Comparison of ENCODE assay signal across 9 mouse cellular contexts in genomic region chr2:27280920-27281611, GRCm38 (mm10). TPM values are rescaled to one million over a fixed set of nuclear protein-coding genes. Genes with fewer than 3 reads are reported as not detected.
DNase-seq lines count a peak whose midpoint lies in the region; ATAC-seq and TF ChIP-seq lines count a peak whose summit lies in the region.
"Had no signal": no experiment of that assay in that cellular context is flagged by ENCODE, and none has a peak within 500 bp of the region (broad histone marks: within the 10 kb centered on the region; RNA-seq: fewer than 3 reads in every experiment).

No protein-coding gene starts in this region.

- H3K4me3 ChIP-seq in heart, embryonic 11.5 days (ENCODE audit: low read depth, low read length): no peak overlapping the region
- no peak overlapping the region for H3K4me3 ChIP-seq in midbrain, postnatal 0 days (ENCODE audit: low read depth, low read length)

- no peak overlapping the region for H3K27ac ChIP-seq in heart, embryonic 11.5 days (ENCODE audit: low read depth, low read length)
- H3K27ac ChIP-seq in midbrain, postnatal 0 days (ENCODE audit: low read depth, low read length): no peak overlapping the region

- no peaks in the 10 kb centered on the region for H3K9me3 ChIP-seq in heart, embryonic 11.5 days (replicated peaks; ENCODE audit: control insufficient read depth, low read length)
- H3K9me3 ChIP-seq in midbrain, postnatal 0 days (ENCODE audit: low read length): no peaks in the 10 kb centered on the region

- peak; percentile 91 for TF ChIP-seq CTCF in midbrain, postnatal 0 days (IDR thresholded peaks at IDR 0.05)

- no peak overlapping the region for H3K4me2 ChIP-seq in heart, embryonic 11.5 days
- no peak overlapping the region for H3K4me2 ChIP-seq in midbrain, postnatal 0 days (ENCODE audit: low read depth, low read length, poor library complexity, severe bottlenecking)

- no peaks in the 10 kb centered on the region; the same call in 1 of the 2 replicates for H3K4me1 ChIP-seq in heart, embryonic 11.5 days (ENCODE audit: control insufficient read depth, insufficient read depth, low read length)
- H3K4me1 ChIP-seq in midbrain, postnatal 0 days (ENCODE audit: insufficient read depth, low read length): no peaks in the 10 kb centered on the region

- intact Hi-C loops in left cerebral cortex, postnatal 14 days (cut with DNase I): no loop called here

- DNase-seq in heart, adult 11 months: peak; percentile 95
- DNase-seq in cerebellum, adult 9-10 months: peak; percentile 66
- peak; percentile 73 to 80 for DNase-seq in frontal cortex, postnatal 36 days (ENCODE audit: low spot score in 2 of 2)
- peak; percentile 28 for DNase-seq in hindlimb bud, embryonic 11.5 days (ENCODE audit: extremely low spot score, low read depth, low spot score)
- peak; percentile 70 to 81 for DNase-seq in left cerebral cortex, postnatal 14 days (ENCODE audit: low spot score in 2 of 2)
- DNase-seq in midbrain, postnatal 0 days (ENCODE audit: low spot score): peak; percentile 87
- DNase-seq in spleen, postnatal 36 days (ENCODE audit: low spot score in 2 of 2): peak; percentile 58

- 44% methylated on average over 13 of the region's 13 CpGs for WGBS in heart, embryonic 11.5 days (ENCODE audit: insufficient replicate concordance)
- WGBS in midbrain, postnatal 0 days: 70% methylated on average over 13 of the region's 13 CpGs

- peaks cover 3% of the 10 kb centered on the region; the same call in 1 of the 2 replicates for H3K36me3 ChIP-seq in heart, embryonic 11.5 days (ENCODE audit: control insufficient read depth, insufficient read depth, low read length)
- peaks cover 21% of the 10 kb centered on the region for H3K36me3 ChIP-seq in midbrain, postnatal 0 days (ENCODE audit: insufficient read depth, low read length)

- H3K27me3 ChIP-seq in heart, embryonic 11.5 days (ENCODE audit: control insufficient read depth, insufficient read depth, low read length): no peaks in the 10 kb centered on the region
- no peaks in the 10 kb centered on the region for H3K27me3 ChIP-seq in midbrain, postnatal 0 days (ENCODE audit: insufficient read depth, low read length)
- H3K27me3 ChIP-seq: Patski had no signal

- H3K9ac ChIP-seq in heart, embryonic 11.5 days (ENCODE audit: low read depth, low read length): no peak overlapping the region
- H3K9ac ChIP-seq in midbrain, postnatal 0 days (replicated peaks; ENCODE audit: low read length, poor library complexity, severe bottlenecking): no peak overlapping the region

- ATAC-seq in heart, embryonic 11.5 days (replicated peaks; ENCODE audit: insufficient number of reproducible peaks, low FRiP score, low TSS enrichment): no peak
- peak; percentile 55; the same call in 1 of the 2 replicates for ATAC-seq in midbrain, postnatal 0 days (ENCODE audit: low FRiP score)
- ATAC-seq: Patski had no signal

RNA-seq across cellular contexts. Expression of gene Sardh, which starts 32.9 kb away (rescaled TPM):
- polyA plus RNA-seq in heart, embryonic 11.5 days (2014; fragmentation: Nextera tagmentation; extraction: Ambion mirVana): 12.9 and 15.1 TPM in 2 replicates
- total RNA-seq in left cerebral cortex, postnatal 14 days (2021): 10 to 100 TPM; 11.1 to 12.9 TPM
- total RNA-seq in midbrain, postnatal 0 days (2014; rRNA removed): 9.5 and 11.8 TPM in 2 replicates
- polyA plus RNA-seq in midbrain, postnatal 0 days (2015; fragmentation: Nextera tagmentation; extraction: Ambion mirVana): 7.4 and 8.9 TPM in 2 replicates

Comparison
In these comparisons a context has a peak if more than half of its experiments do, and no peak if none do; other contexts are left out.
1. DNase-seq: peak in every context shown above with its lines; median percentile 95 in heart, adult 11 months; 87 in midbrain, postnatal 0 days; 76 in frontal cortex, postnatal 36 days; 76 in left cerebral cortex, postnatal 14 days; 66 in cerebellum, adult 9-10 months; 58 in spleen, postnatal 36 days; 28 in hindlimb bud, embryonic 11.5 days.